Mouse (Mus musculus) megakaryocyte, embryonic 14.5 days (primary cell): ENCODE results near the gene Bod1l. TPM values are rescaled to one million over a fixed set of nuclear protein-coding genes. Genes with fewer than 3 reads are reported as not detected.

Source experiments
- H3K27me3 ChIP-seq: replicated peaks from 2 replicates; pipeline ENCODE3; 2012; ENCODE audit warnings: inconsistent platforms
- H3K36me3 ChIP-seq: replicated peaks from 2 replicates; pipeline ENCODE3; 2012; ENCODE audit warnings: low read length, inconsistent platforms, mixed read lengths
- H3K4me1 ChIP-seq: 2 replicates; pipeline ENCODE4 v1.6.1; 2012; ENCODE audit warnings: inconsistent platforms
- H3K4me3 ChIP-seq: replicated peaks from 2 replicates; pipeline ENCODE3; 2012; ENCODE audit warnings: moderate library complexity, mild to moderate bottlenecking, inconsistent platforms
- H3K9me3 ChIP-seq: 2 replicates; pipeline ENCODE4 v1.6.1; 2012; ENCODE audit warnings: inconsistent platforms
- FLI1 ChIP-seq: IDR thresholded peaks from 2 replicates; pipeline ENCODE4 v1.6.1; 2012; ENCODE audit warnings: low read length, inconsistent platforms, mixed read lengths
- GATA1 ChIP-seq: IDR thresholded peaks from 3 replicates; pipeline ENCODE4 v1.6.1; 2012; ENCODE audit warnings: mixed read lengths, low read length, inconsistent platforms, borderline replicate concordance
- polyA plus RNA-seq: library from polyadenylated mRNA; stranded (reverse); fragments of >175 nt; gene quantifications from 2 replicates; pipeline ENCODE4 v1.2.3, GENCODE M21; 2012; ENCODE audit warnings: low replicate concordance; ENCODE audit not compliant: insufficient read depth

The Bod1l gene
- 9.8 and 18.4 TPM in 2 replicates for polyA plus RNA-seq

GRCm38 (mm10) chr5:41844147-41844529, at the start of gene Bod1l:
Gene Bod1l (minus strand): TSS chr5:41844315.
- Histone ChIP-seq H3K36me3 (peaks cover 21% of the 10 kb centered on the region), H3K9me3 (no peaks in the 10 kb centered on the region), H3K4me1 (peaks cover 44% of the 10 kb centered on the region), H3K4me3 (peak within 1 kb of the TSS; percentile 96), H3K27me3 (no peaks in the 10 kb centered on the region)
- 0 out of 2 replicates have a peak, but pooled peaks have one; percentile 24 for TF ChIP-seq FLI1
- no peak for TF ChIP-seq GATA1

- no peaks in the 10 kb centered on the region for H3K36me3 ChIP-seq
- no peak for TF ChIP-seq GATA1
- no peak overlapping the region for H3K4me3 ChIP-seq
- peaks cover 10% of the 10 kb centered on the region for H3K4me1 ChIP-seq
- H3K27me3 ChIP-seq = no peaks in the 10 kb centered on the region
- H3K9me3 ChIP-seq = no peaks in the 10 kb centered on the region
These were observed 49.2 kb upstream of the Bod1l start for GRCm38 (mm10) chr5:41893351-41893750.

- Histone ChIP-seq H3K4me3 (no peak overlapping the region), H3K4me1 (peaks cover 10% of the 10 kb centered on the region), H3K9me3 (no peaks in the 10 kb centered on the region), H3K36me3 (no peaks in the 10 kb centered on the region), H3K27me3 (no peaks in the 10 kb centered on the region)
- TF ChIP-seq GATA1 = no peak
- no peak for TF ChIP-seq FLI1
These were observed 46.8 kb upstream of the Bod1l start for GRCm38 (mm10) chr5:41890871-41891270.

- no peak for TF ChIP-seq GATA1
- no peak for TF ChIP-seq FLI1
- no peak overlapping the region for H3K4me3 ChIP-seq
- H3K9me3 ChIP-seq = no peaks in the 10 kb centered on the region
These were observed 45.2 kb upstream of the Bod1l start for GRCm38 (mm10) chr5:41889245-41889849.

GRCm38 (mm10) chr5:41888834-41889233, 44.7 kb upstream of the Bod1l start:
- Histone ChIP-seq H3K27me3 (no peaks in the 10 kb centered on the region), H3K36me3 (no peaks in the 10 kb centered on the region), H3K9me3 (no peaks in the 10 kb centered on the region), H3K4me1 (peaks cover 10% of the 10 kb centered on the region), H3K4me3 (no peak overlapping the region)
- TF ChIP-seq FLI1 (no peak), GATA1 (no peak)

More at GRCm38 (mm10) chr5:41889245-41889849, 45.2 kb upstream of the Bod1l start:
- Histone ChIP-seq H3K4me1 (peaks cover 10% of the 10 kb centered on the region), H3K27me3 (no peaks in the 10 kb centered on the region), H3K36me3 (no peaks in the 10 kb centered on the region)

- Histone ChIP-seq H3K4me3 (no peak overlapping the region), H3K27me3 (no peaks in the 10 kb centered on the region), H3K4me1 (no peaks in the 10 kb centered on the region; the same call in 1 of the 2 replicates), H3K9me3 (no peaks in the 10 kb centered on the region), H3K36me3 (no peaks in the 10 kb centered on the region)
- no peak for TF ChIP-seq FLI1
- TF ChIP-seq GATA1 = no peak
These were observed 43.6 kb upstream of the Bod1l start for GRCm38 (mm10) chr5:41887738-41888137.

GRCm38 (mm10) chr5:41884563-41884962, 40.4 kb upstream of the Bod1l start:
- Histone ChIP-seq H3K9me3 (no peaks in the 10 kb centered on the region), H3K27me3 (no peaks in the 10 kb centered on the region), H3K4me3 (no peak overlapping the region), H3K4me1 (no peaks in the 10 kb centered on the region; the same call in 1 of the 2 replicates), H3K36me3 (no peaks in the 10 kb centered on the region)
- no peak for TF ChIP-seq FLI1
- no peak for TF ChIP-seq GATA1

GRCm38 (mm10) chr5:41871164-41871563, 27.0 kb upstream of the Bod1l start:
- Histone ChIP-seq H3K36me3 (no peaks in the 10 kb centered on the region), H3K9me3 (peaks cover 16% of the 10 kb centered on the region), H3K27me3 (no peaks in the 10 kb centered on the region), H3K4me1 (no peaks in the 10 kb centered on the region), H3K4me3 (no peak overlapping the region)
- TF ChIP-seq FLI1 (no peak), GATA1 (no peak)

- no peaks in the 10 kb centered on the region for H3K9me3 ChIP-seq
- H3K4me1 ChIP-seq = peaks cover 4% of the 10 kb centered on the region; the same call in 1 of the 2 replicates
- TF ChIP-seq GATA1 = no peak
- no peak for TF ChIP-seq FLI1
- no peaks in the 10 kb centered on the region for H3K36me3 ChIP-seq
- no peak overlapping the region for H3K4me3 ChIP-seq
- no peaks in the 10 kb centered on the region for H3K27me3 ChIP-seq
These were observed 11.7 kb upstream of the Bod1l start for GRCm38 (mm10) chr5:41855781-41856180.

GRCm38 (mm10) chr5:41845558-41845937, 1.4 kb upstream of the Bod1l start:
- Histone ChIP-seq H3K4me3 (peak overlapping the region; percentile 93), H3K9me3 (no peaks in the 10 kb centered on the region), H3K4me1 (peaks cover 32% of the 10 kb centered on the region), H3K27me3 (no peaks in the 10 kb centered on the region), H3K36me3 (peaks cover 9% of the 10 kb centered on the region)
- TF ChIP-seq GATA1 (no peak), FLI1 (no peak)
